Mouse (Mus musculus) kidney, postnatal 4 days (tissue): ENCODE measurements around the gene Bank1.

Experiments used
- DNase-seq, 2 experiments: peaks; one replicate each; pipeline ENCODE4 v3.0.0; 2021; ENCODE audit warnings: mixed read lengths in 2 of 2

Gene Bank1

GRCm38 (mm10) chr3:136100292-136100691, 225.6 kb downstream of the Bank1 start:
- no peak for DNase-seq

DNA sequence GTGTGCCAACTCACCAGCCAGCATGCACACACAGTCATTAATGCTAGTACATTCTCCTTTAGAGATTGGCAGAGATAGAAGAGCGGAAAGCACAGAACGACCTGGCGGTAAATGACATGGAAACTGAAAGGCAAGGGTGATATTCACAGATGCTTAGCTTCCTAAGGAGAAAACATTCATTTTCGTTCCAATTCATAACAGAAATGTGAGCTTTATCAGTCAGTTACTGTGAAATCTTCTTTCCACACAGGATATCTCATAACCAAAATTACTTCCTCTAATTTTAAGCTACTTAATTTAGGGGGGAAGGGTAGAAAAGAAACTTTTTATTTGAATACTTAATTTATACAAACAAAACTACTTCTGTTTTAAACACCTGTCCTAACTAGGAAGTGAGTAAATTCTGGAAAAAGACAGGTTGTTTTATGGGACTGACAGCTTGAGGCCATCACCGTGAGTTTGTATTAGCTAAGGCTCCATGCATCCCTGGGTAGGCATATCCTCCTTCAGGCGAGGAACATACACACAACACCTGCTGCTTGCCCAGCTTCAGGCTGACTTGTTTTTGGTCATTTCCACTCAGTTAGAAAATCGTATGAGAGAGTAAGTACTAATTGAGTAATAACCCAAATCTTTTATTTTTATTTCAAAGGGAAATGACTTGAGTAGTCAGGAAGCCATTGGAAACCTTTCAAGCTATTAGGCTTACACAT, 238.8 kb downstream of the Bank1 start:
- no peak for DNase-seq

GRCm38 (mm10) chr3:136086431-136086830, 239.4 kb downstream of the Bank1 start:
- DNase-seq = no peak

GRCm38 (mm10) chr3:136085077-136085476, 240.8 kb downstream of the Bank1 start:
- DNase-seq = no peak

DNA sequence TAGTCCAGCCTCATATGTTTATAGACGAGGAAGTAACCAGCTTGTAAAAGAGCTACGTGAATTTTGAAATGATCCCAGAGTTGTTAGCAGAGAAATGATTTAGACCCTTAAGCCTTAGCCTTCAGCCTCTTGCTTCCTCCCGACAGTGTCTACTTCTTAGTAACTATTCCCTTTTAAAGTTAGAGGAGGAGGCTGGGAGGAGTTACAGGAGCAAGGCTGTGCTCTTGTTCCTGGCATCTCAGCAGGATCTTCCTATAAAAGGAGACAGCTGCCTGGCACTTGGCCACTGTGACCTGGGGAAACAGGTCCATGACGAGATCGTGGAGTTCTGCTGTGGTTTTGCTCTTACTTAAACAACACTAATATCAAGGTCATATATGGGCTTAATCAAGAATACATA, 241.8 kb downstream of the Bank1 start:
- DNase-seq = peak; percentile 52 to 53

- DNase-seq = no peak
Observed at GRCm38 (mm10) chr3:136081264-136081663, 244.6 kb downstream of the Bank1 start.

DNA sequence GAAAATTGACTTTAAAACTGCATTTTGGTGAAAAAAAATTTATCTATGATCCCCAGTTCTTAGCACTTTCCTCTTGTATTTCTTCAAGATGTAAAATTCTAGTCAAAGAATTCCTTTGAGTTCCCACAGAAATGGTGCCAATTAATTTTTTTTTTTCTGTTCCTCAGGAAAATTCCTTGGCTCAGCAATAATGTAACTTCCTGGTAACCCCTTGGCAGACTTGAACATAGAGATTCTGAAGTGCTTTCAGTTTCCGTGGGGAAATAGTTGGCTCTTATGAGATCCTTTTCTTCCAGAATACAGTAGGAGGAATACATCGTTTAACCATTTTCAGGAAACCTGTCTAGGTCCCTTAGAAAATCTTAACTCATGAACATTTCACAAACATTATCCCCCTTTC, 247.3 kb downstream of the Bank1 start:
- DNase-seq = no peak

GRCm38 (mm10) chr3:136070394-136070793, 255.5 kb downstream of the Bank1 start:
- no peak for DNase-seq

DNA sequence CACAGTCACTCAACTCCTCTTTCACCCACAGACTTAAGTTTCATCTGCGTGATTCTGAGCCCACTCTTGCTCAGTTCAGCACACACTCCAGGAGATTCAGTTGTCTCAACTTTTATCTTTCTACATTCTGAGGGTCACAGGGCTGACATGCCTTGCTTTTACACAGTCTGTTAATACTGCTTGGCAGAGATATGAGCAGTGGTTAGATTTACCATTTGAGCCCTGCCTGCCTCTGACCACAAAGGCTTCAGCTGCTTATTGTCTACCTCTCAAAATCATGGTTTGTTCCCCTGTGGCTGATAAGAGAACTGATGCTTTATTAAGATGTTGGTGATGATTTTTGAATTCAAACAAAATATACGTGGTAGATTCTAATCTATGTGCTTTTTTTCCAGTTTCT, 264.0 kb downstream of the Bank1 start:
- no peak for DNase-seq

DNA sequence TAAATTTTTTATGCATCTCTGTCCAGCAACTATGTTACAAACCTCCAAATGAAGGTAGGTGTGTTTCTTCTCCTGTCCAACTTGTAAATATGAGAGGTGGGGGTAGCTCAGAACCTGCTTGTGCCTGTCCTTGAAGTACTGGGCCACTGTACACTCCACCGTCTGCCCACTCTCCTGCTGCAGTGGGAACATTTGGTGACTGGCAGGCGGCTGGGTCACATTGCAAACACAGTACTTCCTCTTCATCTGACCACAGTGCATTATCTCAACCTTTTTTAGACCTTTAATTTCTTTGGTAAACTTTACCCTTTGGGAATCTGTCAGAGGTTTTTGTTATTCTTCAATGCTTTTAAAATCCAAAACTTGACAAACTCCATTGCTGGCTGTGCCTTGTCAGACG, 275.2 kb downstream of the Bank1 start:
- DNase-seq = no peak

DNA sequence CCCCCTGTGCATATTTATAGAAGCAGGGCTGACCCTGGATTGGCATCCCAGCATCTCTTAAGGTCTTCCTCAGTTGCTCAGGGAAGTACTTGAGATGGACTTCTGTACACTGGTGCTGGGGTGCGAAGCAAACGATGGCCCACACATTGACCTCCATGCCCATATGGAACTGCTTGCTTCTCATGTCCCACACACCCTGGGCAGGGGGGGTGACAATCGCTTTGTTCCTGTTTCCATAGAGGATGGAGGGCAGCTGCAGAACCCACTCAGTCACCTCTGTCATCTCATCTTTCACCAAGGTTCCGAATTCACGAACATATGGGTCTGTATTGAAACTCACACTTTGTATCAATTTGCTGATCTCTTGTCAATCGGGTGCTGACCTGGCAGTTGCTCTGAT, 275.7 kb downstream of the Bank1 start:
- DNase-seq = no peak

- DNase-seq = no peak
Observed at GRCm38 (mm10) chr3:136048026-136048425, 277.8 kb downstream of the Bank1 start.

DNA sequence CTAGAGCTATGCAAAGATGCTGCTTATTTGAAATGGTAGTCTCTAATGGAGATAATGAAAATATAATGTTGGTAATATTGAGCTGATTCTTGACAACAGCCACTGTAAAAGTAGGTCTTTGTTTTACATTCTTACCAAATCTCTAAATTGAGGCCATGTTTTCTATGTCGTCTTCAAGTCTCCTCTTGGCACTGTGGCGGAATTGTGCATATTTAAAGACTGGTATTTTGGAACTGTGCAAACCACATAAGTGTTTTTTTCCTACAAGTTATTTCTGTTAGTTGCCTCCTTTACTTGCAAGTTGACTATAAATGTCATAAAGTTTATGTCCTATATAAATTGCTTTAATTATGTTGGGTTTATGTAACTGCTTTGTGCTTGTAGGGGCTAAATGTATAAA, 280.5 kb downstream of the Bank1 start:
- DNase-seq = no peak

GRCm38 (mm10) chr3:136040041-136040440, 285.8 kb downstream of the Bank1 start:
- no peak for DNase-seq

DNA sequence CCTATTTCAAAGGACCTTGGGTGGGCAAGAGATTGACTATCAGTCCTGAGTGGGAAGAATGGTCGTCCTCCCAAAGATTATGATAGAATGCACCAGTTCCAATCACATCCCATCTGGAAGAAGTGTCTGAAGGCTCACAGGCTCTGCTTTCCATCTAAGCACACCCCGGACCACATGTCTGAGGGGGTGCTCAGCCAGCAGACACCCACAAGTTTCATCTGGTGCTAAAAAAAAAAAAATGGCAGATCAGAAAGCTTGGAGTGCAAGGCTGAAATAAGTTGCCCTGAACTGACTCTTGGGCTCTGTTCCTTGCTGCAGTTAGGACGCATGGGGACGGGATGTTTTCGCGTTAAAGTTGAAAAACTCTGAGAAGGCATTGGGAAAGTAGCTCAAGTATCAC, 286.4 kb downstream of the Bank1 start:
- no peak for DNase-seq

- no peak for DNase-seq
Observed at GRCm38 (mm10) chr3:136037254-136037653, 288.6 kb downstream of the Bank1 start.

- DNase-seq = no peak
Observed at GRCm38 (mm10) chr3:136035784-136036183, 290.1 kb downstream of the Bank1 start.

GRCm38 (mm10) chr3:136024876-136025275, 301.0 kb downstream of the Bank1 start:
- DNase-seq = no peak

DNA sequence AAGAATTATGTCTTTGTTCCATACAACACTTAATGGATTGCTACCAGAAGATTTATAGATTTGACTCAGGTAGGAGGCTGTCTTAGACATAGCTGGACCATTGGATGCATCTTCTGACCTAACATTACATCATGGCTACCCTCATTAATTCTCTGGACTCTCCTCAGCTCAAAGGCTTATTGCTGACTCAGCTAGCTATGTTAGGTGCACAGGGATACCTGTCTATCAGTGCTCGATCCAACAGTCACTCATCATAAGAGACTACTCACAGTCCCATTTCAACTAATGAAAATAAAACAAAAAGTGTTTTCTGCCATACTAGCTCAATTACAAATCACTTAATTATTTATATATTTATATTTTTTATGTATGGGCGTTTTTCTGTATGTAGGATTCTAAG, 308.3 kb downstream of the Bank1 start:
- DNase-seq = no peak

- no peak for DNase-seq
Observed at GRCm38 (mm10) chr3:136010616-136011015, 315.2 kb downstream of the Bank1 start.

GRCm38 (mm10) chr3:136007846-136008245, 318.0 kb downstream of the Bank1 start:
- DNase-seq = peak; percentile 58 to 59

- DNase-seq = peak; percentile 2 to 3
Observed at GRCm38 (mm10) chr3:136007081-136007828, 318.6 kb downstream of the Bank1 start.
